Comparison of ENCODE assay signal across 7 mouse cellular contexts in genomic region chr17:27761639-27762336, GRCm38 (mm10). TPM values are rescaled to one million over a fixed set of nuclear protein-coding genes. Genes with fewer than 3 reads are reported as not detected.
A peak's percentile ranks its signal among the peaks of the same experiment; 100 is the strongest.
DNase-seq lines count a peak whose midpoint lies in the region; ATAC-seq and TF ChIP-seq lines count a peak whose summit lies in the region.

No protein-coding gene starts in this region.

- peaks cover 25% of the 10 kb centered on the region for H3K36me3 ChIP-seq in midbrain, embryonic 12.5 days
- H3K36me3 ChIP-seq in small intestine, adult 2 months (ENCODE audit: control insufficient read depth, insufficient read depth, low read length), result peaks cover 16% of the 10 kb centered on the region

- TF ChIP-seq CTCF in small intestine, adult 2 months (IDR thresholded peaks at IDR 0.05; ENCODE audit: extremely low read depth, insufficient read length, insufficient replicate concordance, low read depth, low read length), result peak; percentile 85; the same call in 1 of the 2 replicates

- no peak overlapping the region for H3K4me2 ChIP-seq in midbrain, embryonic 12.5 days (replicated peaks)

- no peak overlapping the region for H3K9ac ChIP-seq in midbrain, embryonic 12.5 days (replicated peaks)

- 0 out of 2 replicates have a peak, but pooled peaks cover 8% of the 10 kb centered on the region for H3K9me3 ChIP-seq in midbrain, embryonic 12.5 days

- H3K27ac ChIP-seq in midbrain, embryonic 12.5 days (replicated peaks), result no peak overlapping the region
- H3K27ac ChIP-seq in small intestine, adult 2 months (ENCODE audit: insufficient read depth, low read depth, low read length), result no peak overlapping the region

- ATAC-seq in midbrain, embryonic 12.5 days (ENCODE audit: low FRiP score, low read depth), result peak; percentile 82; the same call in 1 of the 2 replicates

- H3K4me1 ChIP-seq in midbrain, embryonic 12.5 days, result peaks cover 16% of the 10 kb centered on the region
- no peaks in the 10 kb centered on the region for H3K4me1 ChIP-seq in small intestine, adult 2 months (ENCODE audit: control insufficient read depth, insufficient read depth, insufficient read length, low read length)

- DNase-seq in adrenal gland, postnatal 10 days, result peak; percentile 80
- DNase-seq in embryo, embryonic 11 days, result peak; percentile 83
- peak; percentile 50 to 84 for DNase-seq in gastrocnemius, postnatal 4 days (ENCODE audit: low spot score in 2 of 2)
- DNase-seq in kidney, adult 11 months, result peak; percentile 44
- peak; percentile 80 to 82 for DNase-seq in left cerebral cortex, postnatal 36 days (ENCODE audit: low spot score in 2 of 2)

- WGBS in midbrain, embryonic 12.5 days, result 32% methylated on average over 9 of the region's 9 CpGs
- WGBS in small intestine, adult 2 months, result 35% methylated on average over 9 of the region's 9 CpGs

- no peak for TF ChIP-seq POLR2A in small intestine, adult 2 months (IDR thresholded peaks at IDR 0.05; ENCODE audit: low read depth, low read length)

- intact Hi-C loops in left cerebral cortex, postnatal 36 days (cut with DNase I), result loop anchor here (5.0 kb wide), 1 partner anchor 59 kb away; no protein-coding TSS in a partner anchor

- H3K27me3 ChIP-seq in midbrain, embryonic 12.5 days, result no peaks in the 10 kb centered on the region
- no peaks in the 10 kb centered on the region for H3K27me3 ChIP-seq in small intestine, adult 2 months (ENCODE audit: control insufficient read depth, insufficient read depth, low read length)

- no peak overlapping the region for H3K4me3 ChIP-seq in midbrain, embryonic 12.5 days
- H3K4me3 ChIP-seq in small intestine, adult 2 months (ENCODE audit: low read depth, low read length), result no peak overlapping the region

RNA-seq across cellular contexts. Expression of gene Spdef, which starts 33.0 kb away (rescaled TPM):
- total RNA-seq in adrenal gland, postnatal 10 days (2021), result not detected
- total RNA-seq in gastrocnemius, postnatal 4 days (2021), result under 1 TPM; 0.65 to 0.96 TPM
- total RNA-seq in left cerebral cortex, postnatal 36 days (2021), result under 1 TPM; 0.48 to 0.49 TPM
- polyA plus RNA-seq in midbrain, embryonic 12.5 days (2016; fragmentation: Nextera tagmentation; extraction: Ambion mirVana), result 0.39 and 0.40 TPM in 2 replicates
- polyA plus RNA-seq in small intestine, adult 2 months (2012; rRNA removed), result 43.8 and 57.5 TPM in 2 replicates

RNA-seq across cellular contexts. Expression of gene D17Wsu92e, which starts 58.7 kb away (rescaled TPM):
- total RNA-seq in adrenal gland, postnatal 10 days (2021), result 100 to 1,000 TPM; 132 to 137 TPM
- total RNA-seq in gastrocnemius, postnatal 4 days (2021), result 10 to 100 TPM; 69.7 to 74.0 TPM
- 100 to 1,000 TPM; 205 to 222 TPM for total RNA-seq in left cerebral cortex, postnatal 36 days (2021)
- polyA plus RNA-seq in midbrain, embryonic 12.5 days (2016; fragmentation: Nextera tagmentation; extraction: Ambion mirVana), result 12.4 and 12.9 TPM in 2 replicates
- 45.6 and 89.6 TPM in 2 replicates for polyA plus RNA-seq in small intestine, adult 2 months (2012; rRNA removed)
